Mouse (Mus musculus) layer of hippocampus, postnatal 25 days (tissue): Measurements from ENCODE around the gene Lamb2. TPM values are rescaled to one million over a fixed set of nuclear protein-coding genes. Genes with fewer than 3 reads are reported as not detected.

Experiments used
- DNase-seq, 2 experiments: peaks; one replicate each; pipeline ENCODE4 v3.0.0; 2022; ENCODE audit warnings: mixed read lengths in 2 of 2, low spot score in 1 of 2; ENCODE audit errors: extremely low spot score in 1 of 2
- total RNA-seq, 2 experiments: library from RNA; stranded (reverse); gene quantifications; 2 replicates each; pipeline ENCODE4 v1.2.3; 2021

Gene Lamb2
- total RNA-seq, 2 experiments from 2014 or later: 25.9 to 27.8 TPM

GRCm38 (mm10) chr9:108460319-108461178 lies 19.0 kb upstream of the Lamb2 start, which contains the start of gene Ccdc71:
Gene Ccdc71, plus strand, starts transcription at chr9:108460527.
- peak; percentile 85 to 86 for DNase-seq

- DNase-seq: no peak
Observed at GRCm38 (mm10) chr9:108461181-108461631, 18.3 kb upstream of the Lamb2 start, which contains the start of gene Klhdc8b. Gene Klhdc8b, minus strand, starts transcription at chr9:108461581.

GRCm38 (mm10) chr9:108461675-108462074 lies 17.9 kb upstream of the Lamb2 start:
- no peak for DNase-seq

- DNase-seq: no peak
Observed at GRCm38 (mm10) chr9:108462192-108462591, 17.3 kb upstream of the Lamb2 start.

GRCm38 (mm10) chr9:108463713-108464112 lies 15.8 kb upstream of the Lamb2 start:
- no peak for DNase-seq

- DNase-seq: no peak
Observed at GRCm38 (mm10) chr9:108466219-108466618, 13.3 kb upstream of the Lamb2 start.

GRCm38 (mm10) chr9:108469430-108469829 lies 10.1 kb upstream of the Lamb2 start:
- no peak for DNase-seq

- DNase-seq: no peak
Observed at GRCm38 (mm10) chr9:108469845-108470244, 9.7 kb upstream of the Lamb2 start.

- DNase-seq: no peak
Observed at GRCm38 (mm10) chr9:108474528-108474927, 5.0 kb upstream of the Lamb2 start.

- peak in 1 of 2 experiments; percentile 42 for DNase-seq
Observed at GRCm38 (mm10) chr9:108478638-108479156, 839 bp upstream of the Lamb2 start.

GRCm38 (mm10) chr9:108479241-108479640 lies 295 bp upstream of the Lamb2 start:
- no peak for DNase-seq

GRCm38 (mm10) chr9:108480813-108481519 lies 1.4 kb downstream of the Lamb2 start:
- DNase-seq: no peak

- DNase-seq: no peak
Observed at GRCm38 (mm10) chr9:108481520-108482210, 2.1 kb downstream of the Lamb2 start.

- no peak for DNase-seq
Observed at GRCm38 (mm10) chr9:108483051-108483790, 3.7 kb downstream of the Lamb2 start.

GRCm38 (mm10) chr9:108484021-108484420 lies 4.5 kb downstream of the Lamb2 start:
- DNase-seq: no peak

GRCm38 (mm10) chr9:108485301-108485875 lies 5.9 kb downstream of the Lamb2 start:
- DNase-seq: no peak

- no peak for DNase-seq
Observed at GRCm38 (mm10) chr9:108486973-108487530, 7.5 kb downstream of the Lamb2 start.

- DNase-seq: no peak
Observed at GRCm38 (mm10) chr9:108488403-108488802, 8.9 kb downstream of the Lamb2 start.

- DNase-seq: no peak
Observed at GRCm38 (mm10) chr9:108489215-108489614, 9.7 kb downstream of the Lamb2 start.
